Mouse (Mus musculus) heart, postnatal 10 days (tissue): ENCODE measurements around the gene Zfp51. TPM values are rescaled to one million over a fixed set of nuclear protein-coding genes. Genes with fewer than 3 reads are reported as not detected.
A peak's percentile ranks its signal among the peaks of the same experiment; 100 is the strongest.
"Not testable (repeated sequence)": the region's sequence is repeated elsewhere in the genome, so short reads cannot be mapped to it uniquely, and the experiment has no call there.

ENCODE experiments used
- DNase-seq, 2 experiments: peaks; one replicate each; pipeline ENCODE4 v3.0.0; 2021
- intact Hi-C: fragments of 180-260 bp; cut with DNase I; formaldehyde crosslinking; loops from one replicate; pipeline ENCODE4 v1.15.1; 2025
- total RNA-seq, 2 experiments: library from RNA; stranded (reverse); gene quantifications; 2 replicates each; pipeline ENCODE4 v1.2.3; 2021

Gene Zfp51
- total RNA-seq = 1 to 10 TPM; 6.3 to 6.8 TPM

DNA sequence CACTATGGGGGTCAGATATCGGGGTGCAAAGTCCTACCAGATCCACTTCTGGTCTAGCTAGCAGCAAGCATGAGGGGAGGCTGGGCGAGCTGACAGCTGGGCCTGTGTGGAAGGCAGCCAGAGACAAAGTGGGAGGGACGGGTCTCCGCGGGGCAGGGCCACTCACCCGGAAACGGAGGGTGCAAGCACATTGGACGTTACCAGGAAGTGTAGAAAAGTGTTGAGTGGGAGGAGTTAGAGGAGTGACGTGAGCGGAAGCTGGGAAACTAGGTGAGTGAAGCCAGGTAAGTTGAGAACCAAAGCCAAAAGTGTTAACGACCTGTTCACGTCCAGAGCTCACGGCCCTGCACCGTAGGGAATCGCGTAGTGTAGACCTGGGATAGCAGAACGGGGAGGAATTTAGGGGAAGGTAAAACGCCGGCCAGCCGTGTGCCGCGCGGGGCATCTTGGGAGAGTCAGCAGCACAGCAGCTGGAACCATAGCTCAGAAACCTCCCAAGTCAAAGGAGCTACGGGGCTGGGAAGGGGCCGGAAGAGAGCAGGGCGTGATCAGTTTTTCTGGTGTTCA, at the start of gene Zfp51:
Gene Zfp51 (plus strand): TSS at position 237 of the 567 bp plus-strand sequence.
- DNase-seq = peak; percentile 96
- intact Hi-C loops = loop anchor here (2.0 to 10.0 kb wide), 3 partner anchors 39 to 505 kb away; partner anchors contain the start of genes Ppp2r1a and Zfp53

DNA sequence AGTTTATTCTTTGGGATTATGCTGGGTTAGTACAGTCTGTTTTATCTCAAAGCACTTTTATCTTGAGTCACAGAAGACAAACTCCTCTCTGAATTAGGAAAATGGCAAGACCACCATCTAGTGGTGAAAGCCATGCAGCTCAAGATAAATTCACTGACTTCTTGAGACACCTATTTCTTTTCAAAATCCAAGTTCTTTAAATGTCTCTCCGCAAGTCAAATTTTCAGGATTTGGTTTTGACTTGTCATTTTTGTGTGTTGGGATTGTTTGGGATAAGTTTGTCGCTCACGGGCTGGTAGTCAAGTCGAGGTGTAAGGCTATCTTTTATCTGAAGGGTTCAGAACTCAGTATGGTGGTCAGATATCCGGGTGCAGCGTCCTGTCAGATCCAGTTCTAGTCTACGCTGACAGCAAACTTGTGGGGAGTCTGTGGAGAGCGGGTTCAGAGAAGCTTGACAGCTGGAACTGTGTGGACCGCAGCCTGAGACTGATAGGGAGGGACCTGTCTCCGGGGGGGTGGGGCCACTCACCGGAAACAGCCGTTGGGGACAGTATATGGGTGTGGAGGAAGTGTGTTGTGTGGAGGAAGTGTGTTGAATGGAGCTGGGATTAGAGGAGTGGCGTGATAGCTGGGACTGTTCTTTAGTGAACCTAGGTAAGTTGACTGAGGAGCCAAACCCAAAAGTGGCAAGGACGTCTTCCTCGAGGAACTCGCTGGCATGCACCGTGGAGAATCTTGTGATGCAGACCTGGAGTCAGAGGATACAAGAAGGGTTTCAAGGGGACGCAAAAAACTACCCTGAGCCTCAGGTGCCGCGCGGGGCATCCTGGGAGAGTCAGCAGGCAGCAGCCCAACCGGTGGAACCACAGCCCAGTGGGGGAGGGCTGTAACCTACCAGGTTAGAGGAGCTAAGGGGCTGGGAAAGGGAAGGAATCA, 27.2 kb upstream of the Zfp51 start, which contains the start of gene Zfp54:
Gene Zfp54 (plus strand): TSS at position 564 of the 936 bp plus-strand sequence.
- peak; percentile 77 to 79 for DNase-seq
- intact Hi-C loops = loop anchor here (2.0 to 10.0 kb wide), 3 partner anchors 26 to 192 kb away; no protein-coding TSS in a partner anchor

DNA sequence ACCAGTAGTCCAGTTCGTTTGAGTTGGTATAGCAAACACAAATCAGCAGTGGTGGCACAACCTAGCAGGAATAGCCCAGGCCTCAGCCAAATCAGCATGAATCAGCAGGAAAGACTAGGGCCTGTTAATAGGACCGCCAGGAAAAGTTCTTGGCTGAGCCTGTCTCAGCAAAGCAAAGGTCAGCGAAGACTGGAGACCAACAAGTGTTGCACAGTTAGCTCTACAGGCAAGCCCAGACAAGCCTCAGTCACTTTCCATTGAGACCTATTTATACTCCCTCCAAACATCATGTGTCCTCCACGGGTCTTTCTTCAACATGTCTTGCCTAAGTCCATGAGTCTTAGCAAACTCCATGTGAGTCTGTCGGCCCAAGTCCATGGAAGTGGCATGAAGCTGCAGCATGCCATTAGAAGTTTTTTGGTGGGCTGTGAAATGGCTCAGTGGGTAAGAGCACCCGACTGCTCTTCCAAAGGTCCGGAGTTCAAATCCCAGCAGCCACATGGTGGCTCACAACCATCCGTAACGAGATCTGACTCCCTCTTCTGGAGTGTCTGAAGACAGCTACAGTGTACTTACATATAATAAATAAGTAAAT, 11.3 kb upstream of the Zfp51 start:
- intact Hi-C loops, DNase-seq: not testable (repeated sequence)

DNA sequence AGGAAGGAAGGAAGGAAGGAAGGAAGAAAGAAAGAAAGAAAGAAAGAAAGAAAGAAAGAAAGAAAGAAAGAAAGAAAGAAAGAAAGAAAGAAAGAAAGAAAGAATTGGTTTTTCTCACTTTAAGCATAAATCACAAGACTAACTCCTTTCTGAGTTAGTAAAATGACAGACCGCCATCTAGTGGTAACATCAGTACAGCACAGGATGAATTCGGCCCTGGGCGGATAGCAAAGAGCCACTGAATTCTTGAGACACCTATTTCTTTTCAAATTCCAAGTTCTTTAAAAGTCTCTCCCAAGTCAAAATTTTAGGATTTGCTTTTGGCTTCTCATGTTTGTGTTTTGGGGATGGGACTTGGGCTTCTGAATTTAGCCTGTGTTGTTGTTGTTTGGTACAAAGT, 505 bp upstream of the Zfp51 start:
- DNase-seq = peak; percentile 83 to 87
- intact Hi-C loops = loop anchor here (2.0 to 10.0 kb wide), 4 partner anchors 27 to 505 kb away; partner anchors contain the start of genes Ppp2r1a, Zfp53 and Zfp54

DNA sequence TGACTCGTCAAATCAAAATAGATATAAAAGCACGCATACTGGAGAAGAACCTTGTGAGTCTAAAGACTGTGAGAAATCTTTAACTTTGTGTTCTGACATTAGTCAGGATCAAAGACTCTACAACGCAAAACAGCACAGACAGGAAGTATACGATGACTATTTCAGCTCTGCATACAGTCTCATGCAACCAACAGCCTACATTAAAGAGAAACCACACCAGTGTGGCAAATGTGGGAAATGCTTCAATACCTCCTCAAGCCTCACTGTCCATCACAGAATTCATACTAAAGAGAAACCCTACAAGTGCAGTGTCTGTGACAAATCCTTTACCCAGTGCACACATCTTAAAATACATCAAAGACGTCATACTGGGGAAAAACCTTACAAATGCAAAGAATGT, 13.4 kb downstream of the Zfp51 start:
- intact Hi-C loops = no loop called here
- no peak for DNase-seq

DNA sequence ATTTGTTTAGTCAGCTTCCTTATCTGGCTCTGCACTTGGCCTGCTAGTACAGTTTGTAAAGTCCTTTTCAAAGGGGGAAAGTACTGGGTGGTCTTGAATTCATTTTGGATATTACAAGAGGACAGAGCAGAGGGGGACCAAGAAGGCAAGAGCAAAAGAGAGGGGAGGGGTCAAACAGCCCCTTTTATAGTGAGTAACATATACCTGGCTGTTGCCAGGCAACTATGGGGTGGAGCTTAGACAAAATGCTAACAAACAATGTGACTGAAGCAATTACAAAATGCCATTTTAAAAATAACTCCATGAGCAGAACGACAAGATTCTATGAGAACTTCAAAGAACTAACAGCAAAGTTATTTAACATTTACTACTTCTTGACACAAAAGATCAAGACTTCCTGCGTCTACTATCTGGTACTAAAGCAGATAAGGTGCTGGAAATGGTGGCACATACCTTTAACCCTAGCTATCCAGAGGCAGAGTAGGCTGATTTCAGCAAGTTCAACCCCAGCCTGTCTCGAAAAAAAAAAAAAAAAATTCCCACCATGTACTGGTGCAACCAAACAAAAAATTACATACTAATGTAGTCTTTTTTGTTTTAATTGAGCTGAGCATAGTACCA, 22.0 kb downstream of the Zfp51 start:
- intact Hi-C loops = no loop called here

DNA sequence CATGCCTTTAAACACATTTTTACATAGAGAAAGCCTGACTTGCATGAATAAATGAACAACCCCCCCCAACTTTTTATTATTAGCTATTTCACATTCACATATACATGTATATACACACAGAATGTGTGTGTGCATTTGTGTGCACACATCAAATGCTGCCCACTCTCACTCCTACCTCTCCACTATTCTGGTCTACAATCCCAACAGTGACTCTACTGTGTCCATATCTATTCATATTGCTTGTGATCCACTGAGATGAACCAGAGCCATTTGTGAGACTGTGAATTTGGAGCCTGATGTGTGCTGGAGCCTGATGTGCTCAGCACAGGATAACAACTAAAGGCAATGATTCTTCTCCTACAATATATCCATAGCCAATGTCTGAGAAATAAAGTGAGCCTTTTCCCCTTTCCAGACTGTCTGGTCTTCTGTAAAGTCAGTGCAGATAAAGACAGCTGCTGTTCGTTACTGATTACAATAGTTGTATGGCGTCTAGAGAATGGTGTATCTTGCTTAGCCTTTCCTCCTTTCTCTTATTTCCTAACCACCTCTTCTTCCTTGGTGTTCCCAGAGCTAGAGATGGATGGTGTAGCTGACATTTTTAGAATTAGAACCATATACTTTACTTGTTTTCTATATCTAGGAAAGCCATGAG, 22.6 kb downstream of the Zfp51 start:
- intact Hi-C loops = no loop called here
- no peak for DNase-seq

More for the DNA sequence above, 22.0 kb downstream of the Zfp51 start:
- no peak for DNase-seq

DNA sequence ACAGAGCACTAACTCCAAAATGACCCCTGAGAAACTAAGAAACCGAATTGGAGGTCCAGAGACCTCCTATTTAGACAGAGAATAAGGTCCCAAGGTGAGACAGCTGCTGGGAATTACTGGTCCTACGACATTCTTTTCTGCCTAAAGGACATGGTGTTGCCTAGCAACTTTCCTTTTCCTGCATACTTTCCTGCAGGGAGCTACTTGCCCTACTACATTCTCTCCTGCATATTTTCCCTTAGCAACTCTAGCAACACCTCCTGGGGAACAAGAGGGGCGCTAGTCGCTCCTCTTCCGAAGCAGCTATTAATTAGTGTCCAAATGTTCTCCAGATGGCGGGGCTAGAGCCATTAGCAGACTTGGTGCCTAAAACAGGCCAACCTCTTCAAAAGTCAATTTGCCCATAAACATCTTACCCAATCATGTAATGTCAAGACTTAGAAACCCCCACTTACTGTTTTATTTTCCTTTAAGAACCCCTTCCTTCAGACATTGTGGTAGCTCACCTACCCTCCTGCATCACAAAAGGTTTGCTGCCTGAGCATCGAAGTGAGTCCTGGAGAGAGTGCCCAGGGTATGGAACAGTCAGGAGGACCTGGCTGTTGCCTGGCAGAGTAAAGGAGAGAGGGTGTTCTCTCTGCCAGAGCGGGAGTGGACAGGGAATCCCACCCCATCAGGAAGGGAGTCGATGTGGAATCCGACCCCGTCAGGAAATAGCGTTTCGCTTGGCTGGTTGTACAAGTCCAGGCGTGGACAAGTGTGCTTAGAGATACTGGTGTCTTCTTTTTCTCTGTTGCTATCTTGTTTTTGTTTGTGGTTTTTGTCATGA, 23.4 kb downstream of the Zfp51 start:
- intact Hi-C loops = no loop called here
- peak in 1 of 2 experiments; percentile 15 for DNase-seq

DNA sequence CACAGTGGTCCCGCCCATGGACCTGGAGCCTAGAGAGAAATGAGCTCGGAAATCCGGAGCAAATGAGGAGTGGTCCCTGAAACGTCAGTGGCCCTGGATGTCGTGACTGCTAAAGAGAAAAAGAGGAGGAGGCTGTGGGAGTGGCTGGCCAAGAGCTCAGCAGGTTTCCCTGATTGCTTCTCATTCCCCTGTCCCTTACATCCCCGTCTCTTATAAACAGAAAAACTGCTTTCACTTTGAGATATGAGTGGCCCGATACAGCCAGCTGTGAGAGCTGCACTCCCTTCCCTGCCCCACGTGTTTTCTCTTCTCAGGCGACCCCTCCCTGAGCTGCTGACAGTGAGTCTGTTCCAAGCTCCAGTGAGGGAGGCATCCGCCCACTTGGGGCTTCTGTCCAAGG, 24.6 kb downstream of the Zfp51 start:
- intact Hi-C loops = not testable (repeated sequence)
- peak; percentile 11 to 27 for DNase-seq

DNA sequence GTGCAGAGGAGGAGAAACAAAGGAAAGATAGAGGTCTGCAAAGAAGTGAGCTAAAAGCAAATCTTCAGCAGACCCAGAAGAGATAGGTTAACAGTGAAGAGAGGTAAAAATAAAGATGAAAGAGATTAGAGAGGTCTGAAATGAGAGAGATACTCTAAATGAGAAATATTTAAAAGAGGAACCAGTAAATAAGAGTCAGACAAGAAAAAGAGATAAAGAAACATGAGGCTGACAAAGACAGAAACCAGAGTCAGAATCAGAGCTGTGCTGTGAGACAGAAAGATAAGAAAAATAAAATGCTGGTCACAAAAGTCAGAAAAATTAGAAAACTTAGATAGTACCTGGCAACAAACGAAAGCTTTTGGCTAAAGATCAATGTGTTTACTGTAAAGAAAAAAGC, 25.1 kb downstream of the Zfp51 start:
- intact Hi-C loops, DNase-seq: not testable (repeated sequence)

DNA sequence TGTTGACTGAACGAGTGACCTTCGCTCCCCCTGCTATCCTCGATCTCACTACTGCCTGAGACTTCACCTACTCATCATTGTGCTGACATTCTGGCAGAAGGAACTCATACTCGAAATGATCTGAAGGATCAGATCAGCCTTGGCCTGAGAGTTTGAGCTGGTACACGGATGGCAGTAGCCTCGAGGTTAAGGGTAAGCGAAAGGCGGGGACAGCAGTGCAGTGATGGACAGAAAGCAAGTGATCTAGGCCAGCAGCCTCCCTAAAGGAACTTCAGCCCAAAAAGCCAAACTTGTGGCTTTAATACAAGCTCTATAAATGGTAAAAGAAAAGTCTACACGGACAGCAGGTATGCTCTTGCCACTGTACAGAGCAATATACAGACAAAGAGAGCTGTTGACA, 26.2 kb downstream of the Zfp51 start:
- intact Hi-C loops, DNase-seq: not testable (repeated sequence)

DNA sequence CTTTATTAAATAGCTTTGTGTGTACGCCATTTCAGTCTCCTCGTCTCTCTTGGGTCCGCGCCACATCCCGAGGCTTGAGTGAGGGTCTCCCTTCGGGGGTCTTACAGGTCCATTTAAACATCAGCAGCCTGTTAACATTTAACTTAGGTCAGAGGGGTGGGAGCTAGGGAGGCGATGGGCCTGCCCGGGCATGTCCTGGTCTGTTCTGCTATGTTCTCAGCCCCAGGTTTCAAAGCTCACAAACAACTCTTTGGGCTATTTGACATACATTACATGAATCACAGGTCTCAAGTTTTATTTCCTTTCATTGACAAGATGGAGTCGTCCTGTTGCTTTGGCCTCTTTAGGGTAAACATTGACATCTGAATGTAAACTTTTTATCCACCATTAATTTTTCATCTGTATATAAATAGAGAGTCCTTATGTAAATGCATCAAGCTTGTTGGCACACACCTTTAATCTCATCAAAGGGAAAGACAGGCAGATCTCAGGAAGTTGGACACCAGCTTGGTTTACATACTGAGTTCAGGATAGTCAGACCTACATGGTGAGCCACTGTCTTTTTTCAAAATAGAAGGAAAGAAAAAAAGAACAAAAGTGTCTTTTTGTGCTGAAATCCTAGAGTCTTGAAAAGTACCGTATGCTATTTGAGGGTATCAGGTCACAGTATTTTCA, 28.1 kb downstream of the Zfp51 start:
- not testable (repeated sequence) for DNase-seq

DNA sequence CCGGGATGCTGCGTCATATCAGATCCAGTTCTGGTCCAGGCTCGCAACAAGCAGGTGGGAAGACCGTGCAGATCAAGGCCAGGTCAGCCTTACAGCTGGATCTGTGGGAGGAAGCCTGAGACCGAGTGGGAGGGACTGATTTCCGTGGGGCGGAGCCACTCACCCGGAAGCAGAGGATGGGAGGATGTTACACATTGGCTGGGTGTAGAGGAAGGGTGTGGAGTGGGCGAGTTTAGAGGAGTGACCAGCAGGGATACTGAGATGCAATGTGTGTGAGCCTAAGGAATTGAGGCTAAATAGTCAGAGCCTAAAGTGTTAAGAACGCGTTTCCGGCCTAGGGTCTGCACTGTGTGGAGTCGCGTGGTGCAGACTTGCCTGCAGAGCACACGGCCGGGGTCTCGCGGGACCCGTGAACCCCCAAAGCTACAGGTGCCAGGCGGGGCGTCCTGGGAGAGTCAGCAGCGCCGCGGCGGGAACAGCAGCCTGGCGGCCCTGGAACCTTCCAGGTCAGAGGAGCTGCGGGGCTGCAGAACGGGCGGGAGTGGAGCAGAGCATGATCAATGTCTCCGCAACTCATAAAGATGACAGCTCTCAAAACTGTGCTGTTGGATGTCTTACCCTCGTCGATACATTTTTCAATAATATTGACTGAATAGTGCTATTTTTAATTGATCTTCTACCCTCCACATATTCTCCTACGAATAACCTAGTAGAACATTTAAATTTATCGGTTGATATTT, 38.8 kb downstream of the Zfp51 start, which contains the start of gene Zfp53:
Gene Zfp53 (plus strand): TSS at position 239 of the 740 bp plus-strand sequence.
- intact Hi-C loops = loop anchor here (2.0 kb wide), 1 partner anchor 38 kb away; the partner anchor contains the start of gene Zfp51

More for the DNA sequence above, 28.1 kb downstream of the Zfp51 start:
- intact Hi-C loops = not testable (repeated sequence)

DNA sequence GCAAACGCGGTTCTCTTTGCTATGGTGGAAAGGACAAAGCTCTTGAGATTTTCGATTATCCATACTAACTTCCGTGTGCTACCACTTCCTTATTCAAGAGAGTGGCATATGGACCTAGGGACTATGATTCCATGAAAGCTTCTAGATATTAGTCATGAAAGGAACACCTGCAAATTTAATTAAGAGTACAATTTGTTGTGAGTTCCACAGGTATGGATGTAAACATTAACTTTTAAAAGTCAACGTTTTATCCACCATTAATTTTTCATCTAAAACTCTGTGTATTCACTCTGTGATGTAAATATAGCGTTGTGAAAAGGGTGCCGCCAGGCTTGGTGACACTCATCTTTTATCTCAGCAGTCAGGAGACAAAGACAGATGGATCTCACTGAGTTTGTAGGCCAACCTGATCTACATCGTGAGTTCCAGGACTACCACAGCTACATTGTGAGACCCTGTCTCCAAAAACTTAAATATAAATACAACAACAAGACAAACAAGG, 39.4 kb downstream of the Zfp51 start:
- intact Hi-C loops = loop anchor here (2.0 kb wide), 1 partner anchor 39 kb away; the partner anchor contains the start of gene Zfp51
- DNase-seq = no peak

More for the DNA sequence above, 38.8 kb downstream of the Zfp51 start, which contains the start of gene Zfp53:
- peak; percentile 91 to 92 for DNase-seq

DNA sequence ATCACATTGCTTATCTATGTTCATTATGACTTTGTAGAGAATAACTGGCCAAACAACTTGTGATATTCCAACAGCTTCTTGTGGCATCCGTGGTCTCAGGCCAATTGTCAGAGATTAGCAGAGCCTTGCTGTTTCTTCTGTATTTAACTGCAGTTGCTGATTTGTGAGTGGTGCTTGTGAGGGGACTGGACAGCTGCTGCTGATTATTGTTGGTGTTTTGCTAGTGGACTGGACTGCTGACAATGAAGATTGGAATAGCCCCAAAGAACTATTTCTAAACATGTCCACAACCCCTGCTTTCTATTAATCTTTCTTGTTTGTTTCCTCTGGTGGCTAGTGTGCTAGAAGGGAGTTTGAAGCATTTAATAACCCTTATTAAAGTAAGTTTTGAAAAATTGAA, 51.2 kb downstream of the Zfp51 start:
- intact Hi-C loops = no loop called here

DNA sequence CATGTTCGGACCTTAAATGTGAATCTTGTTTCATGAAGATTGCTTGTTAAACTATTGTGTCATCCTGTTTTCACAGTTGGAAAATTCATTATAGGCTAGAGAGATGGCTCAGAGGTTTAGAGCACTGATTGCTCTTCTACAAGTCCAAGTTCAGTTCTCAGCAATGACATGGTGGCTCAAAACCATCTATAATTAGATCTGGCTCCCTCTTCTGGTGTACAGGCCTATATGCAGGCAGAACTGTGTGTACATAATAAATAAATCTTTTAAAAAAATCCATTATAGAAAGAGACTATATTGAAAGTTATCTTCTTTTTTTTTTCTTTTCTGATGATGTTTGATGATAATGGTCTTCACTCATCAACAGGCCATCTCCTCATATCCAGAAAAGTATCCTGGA, 54.4 kb downstream of the Zfp51 start:
- no peak for DNase-seq
- intact Hi-C loops = no loop called here

More for the DNA sequence above, 51.2 kb downstream of the Zfp51 start:
- no peak for DNase-seq

DNA sequence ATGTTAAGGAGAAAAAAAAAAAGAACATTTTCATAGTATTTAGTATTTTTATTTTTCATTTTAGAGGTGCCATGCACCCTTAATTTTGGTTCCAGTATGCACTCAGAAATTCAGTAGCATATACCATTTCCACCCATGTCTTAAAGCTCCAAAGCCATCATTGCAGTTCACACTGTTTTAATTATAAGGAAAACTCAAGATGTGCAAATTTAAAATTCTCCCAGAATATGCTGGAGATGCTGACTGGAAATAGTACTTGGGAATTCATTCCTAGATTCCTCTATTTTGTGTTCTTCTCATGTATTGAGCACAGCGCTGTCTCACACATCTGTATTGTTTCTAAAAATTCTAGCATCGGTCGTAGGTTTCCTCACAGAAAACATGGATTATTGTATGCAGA, 56.1 kb downstream of the Zfp51 start:
- intact Hi-C loops = no loop called here
- DNase-seq = no peak
